Mouse (Mus musculus): ENCODE measurements around the gene Pkig. TPM values are rescaled to one million over a fixed set of nuclear protein-coding genes. Genes with fewer than 3 reads are reported as not detected.
"Not testable (repeated sequence)": the region's sequence is repeated elsewhere in the genome, so short reads cannot be mapped to it uniquely, and the experiment has no call there.

Gene Pkig
- polyA plus RNA-seq (2016; fragmentation: Nextera tagmentation; extraction: Ambion mirVana): 189 and 194 TPM in 2 replicates

DNA sequence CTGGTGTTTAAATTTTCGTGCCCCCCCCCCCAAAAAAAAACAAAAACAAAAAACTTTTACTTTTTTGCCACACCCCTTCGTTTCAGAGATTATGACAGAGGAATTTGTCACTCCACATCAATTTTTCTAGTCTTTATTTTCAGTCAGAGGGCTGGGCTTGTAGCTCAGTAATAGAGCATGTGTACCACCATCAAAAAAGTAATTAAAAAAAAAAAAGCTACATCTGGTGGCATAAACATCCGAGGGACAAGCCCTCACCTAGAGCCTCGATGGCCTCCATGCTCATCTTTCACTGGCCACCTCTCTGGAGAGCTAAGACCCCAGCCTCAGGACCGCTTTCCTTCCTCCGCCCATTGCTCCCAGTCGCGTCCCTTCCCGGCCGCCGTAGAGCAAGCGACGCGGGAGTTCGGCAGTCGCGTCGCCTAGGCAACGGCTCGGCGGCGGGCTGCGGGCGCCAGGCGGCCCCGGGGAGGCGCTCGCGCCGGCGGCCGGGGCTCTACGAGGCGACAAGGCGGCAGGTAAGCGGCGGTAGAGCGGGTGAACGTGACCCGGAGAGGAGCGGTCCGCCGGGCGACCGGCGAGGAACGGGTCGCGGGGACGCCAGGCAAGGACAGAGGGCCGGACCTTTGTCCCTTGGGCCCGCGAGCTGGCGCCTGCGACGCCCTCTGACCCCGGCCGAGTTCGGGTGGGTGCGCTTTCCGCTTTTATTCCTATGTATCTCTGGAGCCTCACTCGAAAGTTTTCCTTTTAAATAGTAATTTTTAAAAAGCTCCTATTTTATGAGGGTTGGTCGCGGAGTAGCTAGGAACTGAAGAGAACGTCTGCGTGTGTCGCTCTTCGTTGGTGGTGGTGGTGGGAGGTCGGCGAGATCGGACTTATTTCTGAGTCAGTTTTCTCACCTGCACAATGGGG, at the start of gene Pkig:
Pkig (plus strand) TSS at position 412 of the 912 bp plus-strand sequence.
- peaks cover 41% of the 10 kb centered on the region for H3K4me1 ChIP-seq
- H3K36me3 ChIP-seq (replicated peaks): no peaks in the 10 kb centered on the region
- under 1% methylated on average over 71 of the region's 71 CpGs for WGBS
- H3K9me3 ChIP-seq: no peaks in the 10 kb centered on the region
- no peaks in the 10 kb centered on the region for H3K27me3 ChIP-seq (replicated peaks; ENCODE audit: low read depth, poor library complexity, severe bottlenecking)
- H3K27ac ChIP-seq (replicated peaks): peak within 1 kb of the TSS; percentile 95
- DNase-seq (ENCODE audit: low spot score): peak; percentile 93
- H3K4me3 ChIP-seq: peak within 1 kb of the TSS; percentile 76

DNA sequence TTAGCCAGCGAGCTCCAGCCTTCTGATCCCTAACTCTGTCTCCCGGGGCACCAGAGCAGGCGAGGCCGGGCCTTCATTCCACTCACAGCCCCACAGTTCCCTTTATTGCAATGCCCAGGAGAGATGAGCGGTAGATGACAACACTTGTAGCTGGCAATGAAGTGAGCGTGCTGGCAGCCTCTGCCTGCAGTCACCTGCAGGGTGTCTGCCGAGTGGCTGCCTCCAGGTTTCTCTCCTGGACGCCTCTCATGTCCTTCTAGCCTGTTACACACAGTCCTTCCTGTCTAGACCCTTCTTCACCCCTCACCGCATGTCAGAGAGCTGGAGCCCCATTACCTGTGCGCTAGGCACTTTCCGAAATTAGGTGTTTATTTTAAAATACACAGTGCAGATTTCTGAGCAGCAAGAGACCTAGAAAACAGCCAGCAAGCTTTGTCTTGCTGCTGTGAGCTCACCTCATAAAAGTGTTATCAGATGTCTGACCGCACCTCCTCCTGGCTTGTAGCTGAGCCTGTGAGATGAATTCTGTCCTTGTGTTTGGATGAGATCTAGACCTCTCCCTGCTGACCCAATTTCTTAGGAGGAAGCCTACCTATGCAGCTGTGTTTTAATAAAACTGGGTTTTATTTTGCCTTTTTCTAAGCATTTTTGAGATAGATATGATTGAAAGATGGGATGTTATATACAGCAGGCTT, 48.8 kb upstream of the Pkig start:
- H3K4me1 ChIP-seq: no peaks in the 10 kb centered on the region
- peaks cover 57% of the 10 kb centered on the region for H3K36me3 ChIP-seq (replicated peaks)
- H3K27ac ChIP-seq (replicated peaks): no peak overlapping the region
- H3K4me3 ChIP-seq: no peak overlapping the region
- H3K9me3 ChIP-seq: no peaks in the 10 kb centered on the region
- H3K27me3 ChIP-seq (replicated peaks; ENCODE audit: low read depth, poor library complexity, severe bottlenecking): no peaks in the 10 kb centered on the region
- DNase-seq (ENCODE audit: low spot score): no peak
- WGBS: 86% methylated on average over 12 of the region's 12 CpGs

DNA sequence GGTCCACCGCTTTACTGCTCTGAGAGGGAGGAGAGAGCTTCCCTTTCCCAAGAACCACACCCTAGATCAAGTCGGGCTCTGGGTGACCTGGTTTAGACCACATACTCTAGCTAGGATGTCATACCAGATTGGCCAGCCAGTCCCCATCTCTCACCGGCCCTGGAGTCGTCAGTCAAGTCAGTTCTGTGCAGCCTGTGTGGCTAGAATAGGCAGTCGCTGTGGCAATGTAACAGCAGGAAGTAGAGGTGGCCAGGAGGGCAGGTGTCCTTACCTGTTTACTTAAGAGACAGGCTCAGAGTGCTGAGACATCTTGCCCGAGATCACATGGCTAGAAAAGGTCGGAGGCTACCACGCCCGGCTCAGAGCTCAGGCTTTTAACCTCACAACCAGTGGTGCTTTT, 47.0 kb upstream of the Pkig start:
- H3K27me3 ChIP-seq (replicated peaks; ENCODE audit: low read depth, poor library complexity, severe bottlenecking): no peaks in the 10 kb centered on the region
- no peaks in the 10 kb centered on the region for H3K9me3 ChIP-seq
- no peaks in the 10 kb centered on the region for H3K4me1 ChIP-seq
- WGBS: 71% methylated on average over 9 of the region's 9 CpGs
- H3K27ac ChIP-seq (replicated peaks): no peak overlapping the region
- H3K4me3 ChIP-seq: no peak overlapping the region
- DNase-seq (ENCODE audit: low spot score): no peak
- H3K36me3 ChIP-seq (replicated peaks): peaks cover 75% of the 10 kb centered on the region

DNA sequence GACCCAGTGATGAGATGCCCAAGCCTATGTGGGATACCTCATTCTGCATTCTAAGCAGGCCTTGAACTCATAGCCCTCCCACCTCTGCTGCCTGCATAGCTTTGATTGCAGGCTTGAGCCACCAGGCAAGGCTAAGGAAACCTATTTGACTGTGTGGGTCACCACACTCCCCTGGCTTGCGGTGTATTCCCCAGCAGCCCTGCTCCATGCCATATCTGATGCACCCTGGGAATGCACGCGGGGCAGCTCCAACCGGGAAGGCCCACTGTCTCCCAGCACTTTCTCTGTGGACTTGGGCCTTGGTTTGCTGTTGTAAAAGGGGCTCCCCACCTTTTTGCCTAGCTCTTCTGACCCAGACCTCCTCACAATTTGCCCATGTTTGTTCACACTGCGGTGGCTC, 45.0 kb upstream of the Pkig start:
- Histone ChIP-seq H3K9me3 (no peaks in the 10 kb centered on the region), H3K27me3 (replicated peaks; ENCODE audit: low read depth, poor library complexity, severe bottlenecking) (no peaks in the 10 kb centered on the region), H3K4me3 (no peak overlapping the region), H3K4me1 (no peaks in the 10 kb centered on the region), H3K36me3 (replicated peaks) (peaks cover 86% of the 10 kb centered on the region), H3K27ac (replicated peaks) (no peak overlapping the region)
- 96% methylated on average over 5 of the region's 5 CpGs for WGBS
- DNase-seq (ENCODE audit: low spot score): no peak

DNA sequence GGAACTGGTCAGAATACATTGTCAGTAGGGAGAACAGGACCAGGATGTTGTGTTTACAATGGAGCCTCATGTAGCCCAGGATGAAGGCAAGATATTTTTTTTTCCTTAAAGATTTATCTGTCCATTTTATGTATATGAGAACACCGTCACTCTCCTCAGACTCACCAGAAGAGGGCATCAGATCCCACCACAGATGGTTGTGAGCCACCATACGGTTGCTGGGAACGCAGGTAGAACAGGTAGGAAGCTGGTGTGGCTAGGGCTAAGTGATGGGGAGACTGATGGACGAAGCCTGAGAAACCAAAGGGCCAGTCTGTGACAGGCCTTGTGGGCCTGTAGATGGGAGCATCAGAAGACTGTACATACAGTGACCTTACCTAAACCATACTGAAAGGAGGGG, 44.2 kb upstream of the Pkig start:
- WGBS: 90% methylated on average over 4 of the region's 4 CpGs
- Histone ChIP-seq H3K4me3 (no peak overlapping the region), H3K27me3 (replicated peaks; ENCODE audit: low read depth, poor library complexity, severe bottlenecking) (no peaks in the 10 kb centered on the region), H3K4me1 (no peaks in the 10 kb centered on the region), H3K27ac (replicated peaks) (no peak overlapping the region), H3K9me3 (no peaks in the 10 kb centered on the region), H3K36me3 (replicated peaks) (peaks cover 94% of the 10 kb centered on the region)
- DNase-seq (ENCODE audit: low spot score): no peak

DNA sequence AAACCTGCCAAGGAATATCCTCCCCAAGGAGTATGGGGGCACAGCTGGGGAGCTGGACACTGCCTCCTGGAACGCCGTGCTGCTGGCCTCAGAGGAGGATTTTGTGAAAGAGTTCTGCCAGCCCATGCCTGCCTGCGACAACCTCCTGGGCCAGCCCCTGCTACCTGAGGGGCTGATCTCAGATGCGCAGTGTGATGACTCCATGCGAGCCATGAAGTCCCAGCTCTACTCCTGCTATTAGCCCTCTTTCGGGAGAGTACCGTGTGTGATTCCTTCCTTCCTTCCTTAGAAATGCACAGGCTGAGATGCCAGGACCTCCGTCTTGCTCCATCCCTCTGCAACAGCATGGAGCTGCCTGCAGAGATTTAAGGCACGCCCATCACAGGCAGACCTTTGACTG, 42.8 kb upstream of the Pkig start:
- WGBS: 92% methylated on average over 9 of the region's 9 CpGs
- no peak for DNase-seq (ENCODE audit: low spot score)
- no peaks in the 10 kb centered on the region for H3K27me3 ChIP-seq (replicated peaks; ENCODE audit: low read depth, poor library complexity, severe bottlenecking)
- peaks cover 98% of the 10 kb centered on the region for H3K36me3 ChIP-seq (replicated peaks)
- H3K4me3 ChIP-seq: no peak overlapping the region
- H3K9me3 ChIP-seq: no peaks in the 10 kb centered on the region
- H3K27ac ChIP-seq (replicated peaks): no peak overlapping the region
- H3K4me1 ChIP-seq: no peaks in the 10 kb centered on the region

DNA sequence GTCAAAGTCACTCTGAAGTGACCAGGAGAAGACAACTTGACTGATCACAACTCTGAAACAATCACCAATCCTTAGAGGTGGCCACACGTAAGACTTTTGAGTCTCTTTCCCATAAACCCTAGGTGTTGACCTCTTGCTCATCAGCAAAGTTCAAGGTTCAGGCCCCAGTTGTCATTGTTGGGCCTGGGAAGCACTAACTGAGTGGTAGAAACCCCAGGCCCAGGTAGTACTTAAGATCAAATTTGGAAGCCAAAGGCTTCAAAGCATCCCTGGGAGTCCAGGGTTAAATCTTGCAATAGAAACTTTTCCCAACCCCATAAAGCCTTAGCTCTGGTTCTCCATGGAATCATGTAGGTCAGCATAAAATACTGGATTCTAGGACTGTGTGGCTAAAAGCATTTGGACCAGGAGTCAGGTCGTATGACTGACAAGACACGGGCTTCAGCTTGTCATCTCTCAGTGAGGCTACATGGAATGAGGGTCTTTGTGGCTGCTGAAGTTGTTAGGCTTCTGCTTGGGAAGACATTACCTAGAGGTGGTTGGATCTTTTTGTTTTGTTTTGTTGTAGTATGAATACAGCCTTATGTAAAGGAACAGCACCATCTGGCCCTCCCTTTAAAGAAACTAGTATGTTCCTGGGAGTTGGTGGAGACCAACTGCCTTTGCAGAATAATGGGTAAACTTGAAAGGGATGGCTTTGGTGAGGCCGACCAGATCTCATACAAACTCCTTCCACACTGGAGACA, 42.1 kb upstream of the Pkig start:
- Histone ChIP-seq H3K9me3 (no peaks in the 10 kb centered on the region), H3K4me3 (no peak overlapping the region), H3K36me3 (replicated peaks) (peaks cover 98% of the 10 kb centered on the region), H3K4me1 (no peaks in the 10 kb centered on the region), H3K27me3 (replicated peaks; ENCODE audit: low read depth, poor library complexity, severe bottlenecking) (no peaks in the 10 kb centered on the region), H3K27ac (replicated peaks) (no peak overlapping the region)
- DNase-seq (ENCODE audit: low spot score): no peak
- 90% methylated on average over 4 of the region's 4 CpGs for WGBS

DNA sequence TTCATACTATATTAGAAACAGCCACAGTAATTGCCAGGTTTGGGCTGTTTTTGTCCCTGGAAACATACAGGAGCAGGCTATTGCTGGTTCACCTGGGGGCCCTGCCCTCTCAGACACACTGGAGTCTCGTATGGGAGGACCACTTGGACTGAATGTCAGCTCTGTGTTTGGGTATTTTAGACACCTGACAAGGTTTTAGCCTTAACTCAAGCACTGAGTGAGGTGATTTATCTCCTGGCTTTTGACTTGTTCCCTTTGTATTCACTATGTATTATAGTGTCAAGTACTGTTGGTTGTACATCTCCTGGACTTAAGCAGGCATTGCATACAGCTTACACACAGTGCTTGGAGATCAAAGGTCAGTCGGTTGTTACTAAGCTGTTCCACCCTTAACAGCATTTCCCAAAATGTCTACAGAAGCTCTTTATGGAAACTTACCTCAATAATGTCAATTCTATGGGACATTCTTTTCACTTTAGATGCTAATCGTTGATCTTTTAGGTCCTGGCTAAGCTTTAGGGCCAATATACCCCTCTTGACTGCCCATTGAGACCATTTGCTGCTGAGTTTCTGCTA, 41.4 kb upstream of the Pkig start:
- 84% methylated on average over 3 of the region's 3 CpGs for WGBS
- Histone ChIP-seq H3K4me1 (no peaks in the 10 kb centered on the region), H3K9me3 (no peaks in the 10 kb centered on the region), H3K36me3 (replicated peaks) (peaks cover 99% of the 10 kb centered on the region), H3K27me3 (replicated peaks; ENCODE audit: low read depth, poor library complexity, severe bottlenecking) (no peaks in the 10 kb centered on the region), H3K27ac (replicated peaks) (no peak overlapping the region), H3K4me3 (no peak overlapping the region)
- DNase-seq (ENCODE audit: low spot score): no peak

DNA sequence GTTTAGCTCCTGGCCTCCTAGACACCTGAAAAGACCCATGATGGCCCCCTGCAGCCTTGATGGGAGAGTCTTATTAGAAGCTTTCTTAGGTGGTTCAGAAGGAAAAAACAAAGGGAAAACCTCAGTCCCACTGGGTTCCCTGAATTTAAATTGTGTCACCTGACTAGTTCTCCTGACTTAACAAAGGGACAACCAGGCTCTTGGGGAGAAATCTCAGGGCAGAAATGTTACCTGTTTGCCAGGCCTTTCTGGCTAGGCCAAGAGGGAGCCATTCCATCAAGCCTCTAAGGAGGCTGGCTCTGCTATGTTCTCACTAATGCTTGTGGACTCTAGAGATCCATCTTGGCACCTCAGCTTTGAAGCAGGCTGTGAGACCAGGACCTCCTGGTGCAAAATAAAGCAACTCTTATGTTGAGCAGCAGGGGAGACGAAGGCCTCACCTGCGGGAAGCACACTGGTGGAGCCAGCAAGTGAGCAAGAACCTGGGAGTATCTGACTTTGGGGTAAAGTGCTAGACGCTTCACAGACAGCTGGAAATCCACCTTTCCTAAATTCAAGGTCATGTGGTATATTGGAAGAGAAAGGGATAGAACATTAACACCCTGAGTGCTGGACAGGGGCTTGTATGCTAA, 40.8 kb upstream of the Pkig start:
- Histone ChIP-seq H3K4me1 (no peaks in the 10 kb centered on the region), H3K27ac (replicated peaks) (no peak overlapping the region), H3K36me3 (replicated peaks) (peaks cover 98% of the 10 kb centered on the region), H3K27me3 (replicated peaks; ENCODE audit: low read depth, poor library complexity, severe bottlenecking) (no peaks in the 10 kb centered on the region), H3K4me3 (no peak overlapping the region), H3K9me3 (no peaks in the 10 kb centered on the region)
- 81% methylated on average over 3 of the region's 3 CpGs for WGBS
- no peak for DNase-seq (ENCODE audit: low spot score)

DNA sequence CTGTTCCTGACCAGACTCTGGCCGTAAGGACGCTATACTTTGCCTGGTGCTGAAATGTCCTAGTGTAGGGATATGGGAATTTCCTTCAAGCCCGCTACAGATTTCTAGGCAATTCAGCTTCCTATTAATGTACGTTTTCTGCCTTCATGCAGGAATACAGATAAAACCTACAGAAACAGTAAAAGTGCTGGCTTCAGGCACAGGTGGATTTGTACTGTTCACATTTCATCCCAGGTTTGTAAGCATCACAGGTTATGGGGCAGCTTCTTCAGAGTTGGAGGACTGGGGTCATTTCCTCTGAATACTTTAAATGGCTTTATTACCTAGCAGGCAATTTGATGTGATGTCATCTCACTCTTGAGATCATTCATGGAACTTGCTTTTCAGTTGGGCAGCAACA, 40.3 kb upstream of the Pkig start:
- no peaks in the 10 kb centered on the region for H3K9me3 ChIP-seq
- 92% methylated on average over 4 of the region's 4 CpGs for WGBS
- H3K4me1 ChIP-seq: no peaks in the 10 kb centered on the region
- H3K27ac ChIP-seq (replicated peaks): no peak overlapping the region
- no peak overlapping the region for H3K4me3 ChIP-seq
- no peak for DNase-seq (ENCODE audit: low spot score)
- peaks cover 98% of the 10 kb centered on the region for H3K36me3 ChIP-seq (replicated peaks)
- no peaks in the 10 kb centered on the region for H3K27me3 ChIP-seq (replicated peaks; ENCODE audit: low read depth, poor library complexity, severe bottlenecking)

DNA sequence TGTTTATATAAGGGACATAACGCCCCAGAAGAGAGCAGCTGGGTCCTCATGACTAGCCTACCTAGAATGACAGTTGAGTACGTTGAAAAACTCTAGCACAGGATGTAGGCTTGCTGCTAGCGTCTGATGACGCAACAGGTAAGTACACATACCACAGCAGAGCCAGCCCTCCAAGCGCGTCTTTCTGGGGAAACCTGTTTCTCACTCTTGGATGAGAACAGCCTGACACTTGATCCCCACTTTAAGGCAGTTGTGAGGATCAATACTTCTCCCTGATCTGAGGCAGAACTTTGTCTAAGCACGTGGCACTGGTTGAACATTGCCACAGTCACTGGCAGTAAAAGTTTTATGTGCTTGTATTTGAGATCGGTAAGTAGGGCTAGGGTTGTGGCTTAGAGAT, 37.7 kb upstream of the Pkig start:
- no peak for DNase-seq (ENCODE audit: low spot score)
- Histone ChIP-seq H3K27ac (replicated peaks) (no peak overlapping the region), H3K36me3 (replicated peaks) (peaks cover 97% of the 10 kb centered on the region), H3K4me1 (no peaks in the 10 kb centered on the region), H3K27me3 (replicated peaks; ENCODE audit: low read depth, poor library complexity, severe bottlenecking) (no peaks in the 10 kb centered on the region), H3K4me3 (no peak overlapping the region), H3K9me3 (no peaks in the 10 kb centered on the region)
- WGBS: 83% methylated on average over 8 of the region's 8 CpGs

DNA sequence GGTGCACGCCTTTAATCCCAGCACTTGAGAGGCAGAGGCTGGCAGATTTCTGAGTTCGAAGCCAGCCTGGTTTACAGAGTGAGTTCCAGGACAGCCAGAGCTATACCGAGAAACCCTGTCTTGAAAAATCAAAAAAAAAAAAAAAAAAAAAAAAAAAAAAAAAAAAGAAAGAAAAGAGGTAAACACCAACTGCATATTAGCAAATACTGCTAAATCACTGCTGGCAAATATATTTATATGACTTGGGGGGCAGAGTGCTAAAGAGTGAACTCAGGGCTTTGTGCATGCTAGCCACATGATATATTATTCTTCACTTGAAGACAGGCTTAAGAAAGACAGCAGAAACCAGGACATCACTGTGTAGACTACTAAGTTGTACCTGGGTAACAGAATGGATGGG, 36.8 kb upstream of the Pkig start:
- H3K4me3 ChIP-seq; H3K27me3 ChIP-seq (replicated peaks; ENCODE audit: low read depth, poor library complexity, severe bottlenecking); H3K27ac ChIP-seq (replicated peaks); DNase-seq (ENCODE audit: low spot score); H3K9me3 ChIP-seq; H3K4me1 ChIP-seq: not testable (repeated sequence)
- 94% methylated on average over 3 of the region's 3 CpGs for WGBS
- H3K36me3 ChIP-seq (replicated peaks): peaks cover 97% of the 10 kb centered on the region
